Mouse (Mus musculus): ENCODE measurements around the gene Zfp871. TPM values are rescaled to one million over a fixed set of nuclear protein-coding genes. Genes with fewer than 3 reads are reported as not detected.

Gene Zfp871
- 109 TPM for total RNA-seq (2023)

GRCm38 (mm10) chr17:32788094-32788559 lies at the start of gene Zfp871:
Zfp871 (minus strand) TSS chr17:32788287.

GRCm38 (mm10) chr17:32829540-32830417 lies 41.7 kb upstream of the Zfp871 start, which contains the start of gene Zfp799:
Zfp799 (minus strand) TSS chr17:32830261.

GRCm38 (mm10) chr17:32809544-32810374 lies 21.7 kb upstream of the Zfp871 start, which contains the start of gene Zfp811:
Zfp811 (minus strand) TSS chr17:32809931.

Other genes with a start within 250 kb of the Zfp871 start
- gene Cyp4f37, start 167.0 kb downstream of the Zfp871 start, total RNA-seq (2023) = 0.38 TPM
- gene Cyp4f40, start 129.4 kb downstream of the Zfp871 start, total RNA-seq (2023) = not detected
- not detected for gene Cyp4f15, start 102.7 kb downstream of the Zfp871 start, total RNA-seq (2023)
- 0.41 TPM for gene Zfp811, start 21.6 kb upstream of the Zfp871 start, total RNA-seq (2023)
- 10.6 TPM for gene Zfp799, start 42.0 kb upstream of the Zfp871 start, total RNA-seq (2023)
- gene Zfp870, start 103.4 kb upstream of the Zfp871 start, total RNA-seq (2023) = 0.62 TPM
- not detected for gene Cyp4f14, start 129.1 kb upstream of the Zfp871 start, total RNA-seq (2023)
- gene Cyp4f13, start 159.1 kb upstream of the Zfp871 start, total RNA-seq (2023) = 61.3 TPM
- 32.4 TPM for gene Zfp472, start 177.5 kb upstream of the Zfp871 start, total RNA-seq (2023)
- gene Zfp952, start 204.8 kb upstream of the Zfp871 start, total RNA-seq (2023) = 13.1 TPM
- gene Zfp763, start 245.1 kb upstream of the Zfp871 start, total RNA-seq (2023) = 3.6 TPM